Mouse (Mus musculus): ENCODE measurements around the gene Riox1. TPM values are rescaled to one million over a fixed set of nuclear protein-coding genes. Genes with fewer than 3 reads are reported as not detected.
"Not testable (repeated sequence)": the region's sequence is repeated elsewhere in the genome, so short reads cannot be mapped to it uniquely, and the experiment has no call there.

Gene Riox1
- polyA plus RNA-seq, 1 experiment: 13.0 TPM

GRCm38 (mm10) chr12:83926061-83926460, 24.3 kb upstream of the Riox1 start:
- no peak overlapping the region for H3K4me3 ChIP-seq (ENCODE audit: low read depth, low read length)
- H3K9ac ChIP-seq (ENCODE audit: low read depth, poor library complexity, severe bottlenecking): no peak overlapping the region
- H3K27ac ChIP-seq (ENCODE audit: insufficient read depth, low read length): no peak overlapping the region
- TF ChIP-seq POLR2A (IDR thresholded peaks at IDR 0.05; ENCODE audit: insufficient read depth, low read length): no peak
- TF ChIP-seq EP300 (IDR thresholded peaks at IDR 0.05; ENCODE audit: insufficient read depth, low read depth, low read length): no peak
- TF ChIP-seq CTCF (IDR thresholded peaks at IDR 0.05; ENCODE audit: low read depth, low read length): no peak
- no peaks in the 10 kb centered on the region for H3K27me3 ChIP-seq (ENCODE audit: control insufficient read depth, insufficient read depth, low read length, poor library complexity, severe bottlenecking)
- no peaks in the 10 kb centered on the region for H3K36me3 ChIP-seq (ENCODE audit: control insufficient read depth, insufficient read depth, low read length, poor library complexity, severe bottlenecking)
- H3K9me3 ChIP-seq (replicated peaks; ENCODE audit: control insufficient read depth, insufficient read depth, low read length, poor library complexity, severe bottlenecking): no peaks in the 10 kb centered on the region
- H3K4me1 ChIP-seq (ENCODE audit: control insufficient read depth, insufficient read depth, low read length): no peaks in the 10 kb centered on the region

DNA sequence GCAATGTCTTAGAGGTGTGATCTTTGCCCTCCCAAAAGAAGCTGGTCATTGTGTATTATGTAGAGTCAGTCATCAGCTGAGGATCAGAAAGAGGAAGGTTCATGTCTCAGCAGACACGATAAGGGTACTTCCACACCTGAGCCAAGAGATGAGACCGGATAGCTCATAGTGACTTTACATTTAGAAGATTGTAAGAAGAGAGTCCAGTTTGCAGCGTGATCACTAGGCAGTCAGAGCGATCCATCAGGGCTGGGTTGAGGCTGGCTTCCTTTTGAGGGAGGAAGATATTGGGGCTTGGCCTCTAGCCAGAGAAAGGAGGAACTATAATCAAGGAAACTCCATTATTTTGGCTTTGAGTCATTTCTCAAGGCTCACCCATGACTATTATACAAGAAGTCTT, 22.7 kb upstream of the Riox1 start:
- no peaks in the 10 kb centered on the region for H3K4me1 ChIP-seq (ENCODE audit: control insufficient read depth, insufficient read depth, low read length)
- TF ChIP-seq CTCF (IDR thresholded peaks at IDR 0.05; ENCODE audit: low read depth, low read length) (no peak), POLR2A (IDR thresholded peaks at IDR 0.05; ENCODE audit: insufficient read depth, low read length) (no peak), EP300 (IDR thresholded peaks at IDR 0.05; ENCODE audit: insufficient read depth, low read depth, low read length) (no peak)
- no peak overlapping the region for H3K27ac ChIP-seq (ENCODE audit: insufficient read depth, low read length)
- H3K9ac ChIP-seq (ENCODE audit: low read depth, poor library complexity, severe bottlenecking): no peak overlapping the region
- H3K9me3 ChIP-seq (replicated peaks; ENCODE audit: control insufficient read depth, insufficient read depth, low read length, poor library complexity, severe bottlenecking): no peaks in the 10 kb centered on the region
- H3K4me3 ChIP-seq (ENCODE audit: low read depth, low read length): no peak overlapping the region
- H3K27me3 ChIP-seq (ENCODE audit: control insufficient read depth, insufficient read depth, low read length, poor library complexity, severe bottlenecking): no peaks in the 10 kb centered on the region
- H3K36me3 ChIP-seq (ENCODE audit: control insufficient read depth, insufficient read depth, low read length, poor library complexity, severe bottlenecking): no peaks in the 10 kb centered on the region

- no peaks in the 10 kb centered on the region for H3K27me3 ChIP-seq (ENCODE audit: control insufficient read depth, insufficient read depth, low read length, poor library complexity, severe bottlenecking)
- no peak overlapping the region for H3K27ac ChIP-seq (ENCODE audit: insufficient read depth, low read length)
- no peak overlapping the region for H3K9ac ChIP-seq (ENCODE audit: low read depth, poor library complexity, severe bottlenecking)
- H3K9me3 ChIP-seq (replicated peaks; ENCODE audit: control insufficient read depth, insufficient read depth, low read length, poor library complexity, severe bottlenecking): no peaks in the 10 kb centered on the region
- no peaks in the 10 kb centered on the region for H3K4me1 ChIP-seq (ENCODE audit: control insufficient read depth, insufficient read depth, low read length)
- TF ChIP-seq CTCF (IDR thresholded peaks at IDR 0.05; ENCODE audit: low read depth, low read length): no peak
- no peak for TF ChIP-seq EP300 (IDR thresholded peaks at IDR 0.05; ENCODE audit: insufficient read depth, low read depth, low read length)
- TF ChIP-seq POLR2A (IDR thresholded peaks at IDR 0.05; ENCODE audit: insufficient read depth, low read length): no peak
- no peaks in the 10 kb centered on the region for H3K36me3 ChIP-seq (ENCODE audit: control insufficient read depth, insufficient read depth, low read length, poor library complexity, severe bottlenecking)
- H3K4me3 ChIP-seq (ENCODE audit: low read depth, low read length): no peak overlapping the region
Measured at GRCm38 (mm10) chr12:83929186-83929804, 21.1 kb upstream of the Riox1 start.

DNA sequence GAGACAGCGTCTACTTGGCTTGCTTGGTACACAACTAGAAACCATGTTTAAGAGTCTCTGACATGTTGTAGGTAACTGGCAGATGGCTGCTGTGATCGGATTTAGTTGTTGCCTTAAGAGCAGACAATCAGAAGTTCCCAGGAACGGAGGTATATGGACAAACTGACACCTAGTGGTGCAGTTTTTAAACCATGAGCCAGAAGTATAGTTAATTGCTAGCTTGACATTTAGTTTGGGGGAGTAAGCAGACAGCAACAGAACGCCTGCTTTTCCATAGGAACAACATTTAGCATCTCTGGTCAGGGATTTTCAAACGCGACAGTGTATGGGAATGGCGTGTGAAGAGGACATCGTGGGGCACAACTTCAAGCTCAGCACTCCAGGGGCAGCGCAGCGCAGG, 12.8 kb upstream of the Riox1 start:
- no peak overlapping the region for H3K27ac ChIP-seq (ENCODE audit: insufficient read depth, low read length)
- no peak overlapping the region for H3K9ac ChIP-seq (ENCODE audit: low read depth, poor library complexity, severe bottlenecking)
- TF ChIP-seq EP300 (IDR thresholded peaks at IDR 0.05; ENCODE audit: insufficient read depth, low read depth, low read length) (no peak), CTCF (IDR thresholded peaks at IDR 0.05; ENCODE audit: low read depth, low read length) (no peak), POLR2A (IDR thresholded peaks at IDR 0.05; ENCODE audit: insufficient read depth, low read length) (no peak)
- H3K36me3 ChIP-seq (ENCODE audit: control insufficient read depth, insufficient read depth, low read length, poor library complexity, severe bottlenecking): no peaks in the 10 kb centered on the region
- H3K9me3 ChIP-seq (replicated peaks; ENCODE audit: control insufficient read depth, insufficient read depth, low read length, poor library complexity, severe bottlenecking): no peaks in the 10 kb centered on the region
- no peaks in the 10 kb centered on the region for H3K4me1 ChIP-seq (ENCODE audit: control insufficient read depth, insufficient read depth, low read length)
- no peak overlapping the region for H3K4me3 ChIP-seq (ENCODE audit: low read depth, low read length)
- no peaks in the 10 kb centered on the region for H3K27me3 ChIP-seq (ENCODE audit: control insufficient read depth, insufficient read depth, low read length, poor library complexity, severe bottlenecking)

DNA sequence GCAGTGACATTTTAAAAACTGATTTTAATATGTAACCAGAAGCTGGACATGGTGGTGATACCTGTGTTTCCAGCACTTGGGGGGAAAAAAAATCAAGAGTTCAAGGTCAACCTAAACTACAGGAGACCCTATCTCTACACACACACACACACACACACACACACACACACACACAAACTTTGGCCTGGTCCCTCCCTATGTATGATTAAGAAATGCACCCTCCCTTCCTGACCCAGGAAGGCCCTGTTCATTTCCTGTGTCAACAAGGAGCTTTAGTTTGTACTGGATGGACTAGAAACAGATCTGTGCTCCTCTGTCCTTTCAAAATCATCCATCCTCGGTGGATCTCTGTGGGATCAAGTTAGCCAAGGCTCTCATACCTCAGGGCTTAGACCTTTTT, 11.8 kb upstream of the Riox1 start:
- not testable (repeated sequence) for H3K9ac ChIP-seq (ENCODE audit: low read depth, poor library complexity, severe bottlenecking); H3K27ac ChIP-seq (ENCODE audit: insufficient read depth, low read length); H3K4me1 ChIP-seq (ENCODE audit: control insufficient read depth, insufficient read depth, low read length); H3K4me3 ChIP-seq (ENCODE audit: low read depth, low read length); H3K36me3 ChIP-seq (ENCODE audit: control insufficient read depth, insufficient read depth, low read length, poor library complexity, severe bottlenecking); H3K9me3 ChIP-seq (replicated peaks; ENCODE audit: control insufficient read depth, insufficient read depth, low read length, poor library complexity, severe bottlenecking); H3K27me3 ChIP-seq (ENCODE audit: control insufficient read depth, insufficient read depth, low read length, poor library complexity, severe bottlenecking)

DNA sequence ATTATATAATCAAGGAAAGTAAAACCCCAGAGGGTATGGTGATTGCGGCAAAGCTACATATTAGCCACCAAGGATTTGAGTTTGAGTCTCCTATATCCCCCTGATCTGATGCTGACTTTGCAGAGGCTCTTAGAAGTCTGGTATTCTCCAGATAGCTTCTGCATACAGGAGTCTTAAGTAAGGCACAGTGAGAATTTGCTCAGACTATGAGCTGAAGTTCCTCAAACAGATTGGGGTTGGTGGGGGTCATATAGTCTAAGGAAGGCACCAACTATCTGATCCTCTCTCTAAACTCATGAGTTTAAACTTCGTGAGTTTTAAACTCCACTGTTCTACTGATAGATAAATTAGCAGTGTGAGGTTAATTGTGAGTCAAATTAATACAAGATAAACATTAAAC, 11.1 kb upstream of the Riox1 start:
- no peaks in the 10 kb centered on the region for H3K36me3 ChIP-seq (ENCODE audit: control insufficient read depth, insufficient read depth, low read length, poor library complexity, severe bottlenecking)
- no peaks in the 10 kb centered on the region for H3K4me1 ChIP-seq (ENCODE audit: control insufficient read depth, insufficient read depth, low read length)
- H3K27ac ChIP-seq (ENCODE audit: insufficient read depth, low read length): no peak overlapping the region
- no peak overlapping the region for H3K4me3 ChIP-seq (ENCODE audit: low read depth, low read length)
- no peaks in the 10 kb centered on the region for H3K27me3 ChIP-seq (ENCODE audit: control insufficient read depth, insufficient read depth, low read length, poor library complexity, severe bottlenecking)
- no peak overlapping the region for H3K9ac ChIP-seq (ENCODE audit: low read depth, poor library complexity, severe bottlenecking)
- TF ChIP-seq EP300 (IDR thresholded peaks at IDR 0.05; ENCODE audit: insufficient read depth, low read depth, low read length) (no peak), POLR2A (IDR thresholded peaks at IDR 0.05; ENCODE audit: insufficient read depth, low read length) (no peak), CTCF (IDR thresholded peaks at IDR 0.05; ENCODE audit: low read depth, low read length) (no peak)
- no peaks in the 10 kb centered on the region for H3K9me3 ChIP-seq (replicated peaks; ENCODE audit: control insufficient read depth, insufficient read depth, low read length, poor library complexity, severe bottlenecking)
